Mouse (Mus musculus) forebrain, embryonic 11.5 days (tissue): Measurements from ENCODE around the gene Exoc3l. TPM values are rescaled to one million over a fixed set of nuclear protein-coding genes. Genes with fewer than 3 reads are reported as not detected.

Experiments
- ATAC-seq: fragments of 200-750 bp; cut with Nextera tagmentation; replicated peaks from 2 replicates; pipeline ENCODE4 v1.8.0; 2017; ENCODE audit warnings: moderate TSS enrichment; ENCODE audit not compliant: low FRiP score
- DNase-seq: peaks from one replicate; pipeline ENCODE4 v3.0.0-alpha.2; 2017; ENCODE audit warnings: low spot score
- H3K27ac ChIP-seq: fragments of 300-500 bp; sonication (generic); 2 replicates; pipeline ENCODE4 v1.5.1; 2014; ENCODE audit warnings: low read depth, low read length
- H3K27me3 ChIP-seq: fragments of 300-500 bp; sonication (generic); 2 replicates; pipeline ENCODE4 v1.6.1; 2014; ENCODE audit warnings: mild to moderate bottlenecking, low read length, mixed read lengths; ENCODE audit not compliant: control insufficient read depth, insufficient read depth
- H3K36me3 ChIP-seq: fragments of 300-500 bp; sonication (generic); 2 replicates; pipeline ENCODE4 v1.6.1; 2014; ENCODE audit warnings: mild to moderate bottlenecking, low read length, moderate library complexity, mixed read lengths; ENCODE audit not compliant: control insufficient read depth, insufficient read depth
- H3K4me1 ChIP-seq: fragments of 300-500 bp; sonication (generic); replicated peaks from 2 replicates; pipeline ENCODE4 v1.6.1; 2014; ENCODE audit warnings: low read length, mixed read lengths; ENCODE audit not compliant: control insufficient read depth, insufficient read depth
- H3K4me2 ChIP-seq: fragments of 300-500 bp; sonication (generic); 2 replicates; pipeline ENCODE4 v1.6.1; 2014; ENCODE audit warnings: low read depth, mild to moderate bottlenecking, low read length, moderate library complexity, mixed read lengths; ENCODE audit not compliant: severe bottlenecking
- H3K4me3 ChIP-seq: fragments of 300-500 bp; sonication (generic); 2 replicates; pipeline ENCODE4 v1.5.1; 2014; ENCODE audit warnings: low read depth, low read length
- H3K9ac ChIP-seq: fragments of 300-500 bp; sonication (generic); 2 replicates; pipeline ENCODE4 v1.6.1; 2014; ENCODE audit warnings: low read length
- H3K9me3 ChIP-seq: fragments of 300-500 bp; sonication (generic); 2 replicates; pipeline ENCODE4 v1.6.1; 2016; ENCODE audit warnings: low read length, mixed read lengths; ENCODE audit not compliant: control insufficient read depth
- WGBS: fragments of 180-500 bp; shearing (Covaris S2); extraction: QIAGEN DNeasy Blood & Tissue Kit; methylation state at CpG from one replicate; pipeline ENCODE4 v1.1.7; 2014; 5-methylcytosine and 5-hydroxymethylcytosine counted together
- polyA plus RNA-seq: library from polyadenylated mRNA; unstranded; fragments of >200 nt; fragmentation: Nextera tagmentation; extraction: Ambion mirVana; gene quantifications from 2 replicates; pipeline ENCODE4 v1.2.1, GENCODE M21; 2014

The Exoc3l gene
- polyA plus RNA-seq, 1 experiment from 2014 or later = 10.3 TPM

DNA sequence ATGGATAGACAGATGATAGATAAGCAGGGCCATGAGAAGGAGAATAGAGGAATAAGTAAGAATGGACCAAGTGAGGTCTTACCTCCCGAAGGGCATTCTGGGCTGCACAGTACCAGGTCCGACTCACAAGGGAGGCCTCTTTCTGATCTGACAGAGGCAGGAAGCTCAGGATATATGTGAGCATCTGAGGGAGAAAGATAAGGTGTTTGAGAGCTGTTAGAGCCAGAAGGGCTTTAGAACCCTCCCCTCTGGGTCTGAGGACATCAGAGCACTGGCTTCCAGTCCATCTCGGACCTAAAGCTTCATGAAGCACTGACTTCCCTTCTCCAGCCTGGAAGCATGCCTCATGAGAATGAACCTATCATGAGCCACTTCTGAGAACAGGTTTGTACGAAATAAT, 27.3 kb upstream of the Exoc3l start:
- H3K36me3 ChIP-seq = no peaks in the 10 kb centered on the region; the same call in 1 of the 2 replicates
- no peaks in the 10 kb centered on the region for H3K9me3 ChIP-seq
- peak; percentile 9 for DNase-seq
- H3K4me2 ChIP-seq = no peak overlapping the region
- H3K4me3 ChIP-seq = no peak overlapping the region
- H3K27me3 ChIP-seq = no peaks in the 10 kb centered on the region
- WGBS = 90% methylated on average over 4 of the region's 4 CpGs
- H3K9ac ChIP-seq = no peak overlapping the region
- peaks cover 7% of the 10 kb centered on the region; the same call in 1 of the 2 replicates for H3K4me1 ChIP-seq
- H3K27ac ChIP-seq = no peak overlapping the region
- no peak for ATAC-seq

DNA sequence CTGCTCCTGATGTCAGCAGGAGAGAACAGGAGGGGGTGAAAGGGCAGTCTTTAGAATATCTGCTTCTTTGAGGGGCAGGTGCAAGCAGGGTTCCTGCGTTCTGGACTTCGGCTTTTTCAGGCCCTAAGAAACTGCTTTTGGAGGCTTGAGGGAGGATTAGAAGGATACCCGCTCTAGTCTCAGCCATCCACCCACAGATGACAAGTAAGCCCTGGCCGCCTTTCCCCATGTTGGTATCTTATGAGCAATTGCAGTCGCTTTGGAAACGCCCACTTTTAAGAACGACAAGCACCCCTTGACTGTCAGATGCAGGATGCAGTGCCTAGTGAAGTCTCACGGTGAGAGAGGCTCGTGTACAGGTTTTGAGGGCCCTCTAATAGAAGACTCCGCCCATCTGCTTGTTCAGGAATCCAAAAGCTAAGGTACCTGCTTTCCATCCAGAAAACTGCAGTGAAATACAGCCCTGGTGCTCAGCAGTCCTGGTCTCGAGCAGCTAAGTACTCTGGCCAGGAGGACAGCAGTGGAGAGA, 22.8 kb upstream of the Exoc3l start:
- Histone ChIP-seq H3K36me3 (no peaks in the 10 kb centered on the region; the same call in 1 of the 2 replicates), H3K4me2 (no peak overlapping the region), H3K9ac (no peak overlapping the region), H3K4me1 (no peaks in the 10 kb centered on the region), H3K9me3 (no peaks in the 10 kb centered on the region), H3K27me3 (no peaks in the 10 kb centered on the region), H3K4me3 (no peak overlapping the region), H3K27ac (no peak overlapping the region)
- ATAC-seq (no peak), DNase-seq (peak; percentile 42)
- WGBS = 84% methylated on average over 11 of the region's 11 CpGs

GRCm38 (mm10) chr8:105317941-105318340, 22.0 kb upstream of the Exoc3l start:
- Histone ChIP-seq H3K27ac (no peak overlapping the region), H3K9ac (no peak overlapping the region), H3K4me1 (no peaks in the 10 kb centered on the region), H3K36me3 (no peaks in the 10 kb centered on the region; the same call in 1 of the 2 replicates), H3K27me3 (no peaks in the 10 kb centered on the region), H3K4me3 (no peak overlapping the region), H3K9me3 (no peaks in the 10 kb centered on the region), H3K4me2 (no peak overlapping the region)
- DNase-seq = no peak
- no peak for ATAC-seq
- 88% methylated on average over 4 of the region's 4 CpGs for WGBS

GRCm38 (mm10) chr8:105315073-105315769, 19.3 kb upstream of the Exoc3l start:
- Histone ChIP-seq H3K9ac (no peak overlapping the region), H3K9me3 (no peaks in the 10 kb centered on the region), H3K4me1 (no peaks in the 10 kb centered on the region), H3K4me3 (no peak overlapping the region), H3K36me3 (no peaks in the 10 kb centered on the region; the same call in 1 of the 2 replicates), H3K27me3 (no peaks in the 10 kb centered on the region), H3K4me2 (no peak overlapping the region), H3K27ac (no peak overlapping the region)
- no peak for ATAC-seq
- WGBS = 93% methylated on average over 18 of the region's 18 CpGs
- no peak for DNase-seq

DNA sequence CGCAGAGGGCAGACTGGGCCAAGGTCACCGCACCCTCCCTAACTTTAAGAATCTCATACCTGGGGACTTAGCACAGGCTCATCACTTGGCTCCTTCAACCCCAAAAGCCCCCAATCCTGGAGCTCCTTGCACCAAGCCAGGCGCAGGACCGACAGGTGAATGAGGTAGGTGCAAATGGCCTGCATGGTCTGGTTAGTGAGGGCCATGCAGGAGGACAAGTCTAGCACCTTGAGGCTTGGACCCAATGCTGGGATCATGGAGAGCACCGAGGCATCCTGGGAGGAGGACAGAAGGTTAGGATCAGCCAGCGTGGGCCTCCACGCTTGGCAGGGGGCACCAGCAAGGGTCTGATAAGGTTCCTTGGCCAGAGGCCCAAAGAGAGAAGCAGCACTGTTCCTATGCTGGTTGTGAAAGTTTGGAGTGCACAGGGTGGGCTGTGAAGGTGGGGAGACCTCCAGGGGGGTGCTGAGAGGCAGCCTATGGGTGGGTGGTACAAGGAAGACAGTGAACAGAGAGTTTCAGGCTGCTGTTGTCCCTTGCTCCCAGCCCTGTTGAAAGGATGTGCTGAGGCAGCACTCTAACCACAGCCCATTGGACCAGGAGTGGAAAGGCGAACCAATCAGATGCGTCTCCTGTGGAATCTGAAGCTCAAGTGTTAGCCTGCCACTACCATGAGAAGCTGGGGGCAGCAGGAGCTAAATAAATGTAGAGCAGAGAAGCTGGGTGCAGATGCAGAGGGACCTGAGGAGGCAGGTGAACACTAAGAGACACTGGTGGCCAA, 17.9 kb upstream of the Exoc3l start:
- 80% methylated on average over 9 of the region's 9 CpGs for WGBS
- Histone ChIP-seq H3K9me3 (no peaks in the 10 kb centered on the region), H3K27ac (no peak overlapping the region), H3K9ac (no peak overlapping the region), H3K27me3 (no peaks in the 10 kb centered on the region), H3K4me1 (no peaks in the 10 kb centered on the region), H3K4me2 (no peak overlapping the region), H3K4me3 (no peak overlapping the region), H3K36me3 (no peaks in the 10 kb centered on the region; the same call in 1 of the 2 replicates)
- no peak for DNase-seq
- peak; percentile 29; the same call in 1 of the 2 replicates for ATAC-seq

DNA sequence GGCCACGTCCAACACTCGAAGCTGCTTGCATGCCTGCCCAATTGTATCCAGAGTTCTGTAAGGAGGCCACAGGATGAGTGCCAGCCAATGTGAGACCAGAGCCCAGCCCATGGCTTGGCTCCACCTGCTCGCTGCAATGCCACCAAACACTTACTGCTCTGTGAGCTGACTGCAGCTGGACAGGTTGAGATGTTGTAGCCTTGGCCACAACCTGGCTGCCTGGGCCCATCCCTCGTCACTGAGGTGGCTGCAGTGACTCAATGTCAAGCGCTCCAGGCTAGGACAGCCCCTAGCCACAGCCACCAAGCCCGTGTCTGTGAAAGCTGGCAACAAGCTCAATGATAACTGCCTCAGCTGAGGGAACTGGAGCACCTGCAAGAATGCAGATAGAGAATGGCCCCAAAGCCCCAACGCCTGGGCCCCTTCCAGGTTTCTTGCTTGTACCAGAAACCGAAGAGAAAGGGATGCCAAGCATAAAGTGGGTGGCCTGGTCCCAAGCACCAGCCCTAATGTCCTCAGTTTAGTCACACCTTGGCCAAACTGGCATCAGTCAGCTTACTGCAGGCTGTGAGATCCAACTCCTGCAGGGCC, 17.1 kb upstream of the Exoc3l start:
- Histone ChIP-seq H3K4me3 (no peak overlapping the region), H3K27ac (no peak overlapping the region), H3K9me3 (no peaks in the 10 kb centered on the region), H3K4me2 (no peak overlapping the region), H3K9ac (no peak overlapping the region), H3K4me1 (no peaks in the 10 kb centered on the region), H3K36me3 (peaks cover under 1% of the 10 kb centered on the region; the same call in 1 of the 2 replicates), H3K27me3 (no peaks in the 10 kb centered on the region)
- DNase-seq = no peak
- ATAC-seq = no peak
- WGBS = 84% methylated on average over 8 of the region's 8 CpGs

- H3K4me3 ChIP-seq = no peak overlapping the region
- H3K27me3 ChIP-seq = no peaks in the 10 kb centered on the region
- H3K9ac ChIP-seq = no peak overlapping the region
- peaks cover 3% of the 10 kb centered on the region for H3K36me3 ChIP-seq
- H3K4me2 ChIP-seq = no peak overlapping the region
- ATAC-seq = no peak
- no peak overlapping the region for H3K27ac ChIP-seq
- no peak for DNase-seq
- no peaks in the 10 kb centered on the region for H3K9me3 ChIP-seq
- WGBS = 90% methylated on average over 1 of the region's 1 CpGs
- no peaks in the 10 kb centered on the region for H3K4me1 ChIP-seq
Observed at GRCm38 (mm10) chr8:105311718-105312117, 15.8 kb upstream of the Exoc3l start.

DNA sequence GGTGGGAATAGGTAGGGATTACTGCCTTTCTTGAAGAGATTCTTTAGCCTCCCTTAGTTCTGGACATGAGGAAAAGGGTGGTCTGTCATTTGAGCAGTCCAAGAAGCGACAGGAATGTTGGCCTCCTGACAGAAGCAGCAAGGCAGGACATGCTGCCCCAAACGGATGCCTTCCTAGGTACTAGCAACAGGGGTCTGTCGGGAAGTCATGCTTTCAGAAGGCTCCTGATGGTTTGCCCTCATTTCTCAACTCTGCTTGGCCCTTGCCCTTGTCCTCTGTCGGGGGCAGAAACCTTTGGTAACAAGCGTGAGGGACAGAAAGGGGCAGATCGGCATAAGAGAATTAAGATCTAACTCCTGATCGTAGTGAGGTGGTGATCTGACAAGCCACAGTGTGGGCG, 14.2 kb upstream of the Exoc3l start:
- Histone ChIP-seq H3K4me2 (no peak overlapping the region), H3K9me3 (no peaks in the 10 kb centered on the region), H3K9ac (no peak overlapping the region), H3K4me3 (no peak overlapping the region), H3K36me3 (peaks cover 5% of the 10 kb centered on the region), H3K4me1 (peaks cover 5% of the 10 kb centered on the region), H3K27me3 (no peaks in the 10 kb centered on the region), H3K27ac (no peak overlapping the region)
- DNase-seq = no peak
- 82% methylated on average over 8 of the region's 8 CpGs for WGBS
- no peak for ATAC-seq
